Mouse (Mus musculus) liver, postnatal 0 days (tissue): ENCODE data around the gene Rrp7a. TPM values are rescaled to one million over a fixed set of nuclear protein-coding genes. Genes with fewer than 3 reads are reported as not detected.

ENCODE experiments used
- ATAC-seq: fragments of 200-750 bp; cut with Nextera tagmentation; 2 replicates; pipeline ENCODE4 v1.8.0; 2017; ENCODE audit warnings: mild to moderate bottlenecking, moderate library complexity
- DNase-seq: peaks from one replicate; pipeline ENCODE4 v3.0.0-alpha.2; 2016
- H3K27ac ChIP-seq: fragments of 300-500 bp; sonication (generic); 2 replicates; pipeline ENCODE4 v1.5.1; 2014; ENCODE audit warnings: antibody characterized with exemption, moderate library complexity, mild to moderate bottlenecking, low read depth
- H3K27me3 ChIP-seq: fragments of 300-500 bp; sonication (generic); 2 replicates; pipeline ENCODE4 v1.6.1; 2014; ENCODE audit warnings: low read length, control low read depth, mixed read lengths; ENCODE audit not compliant: insufficient read depth
- H3K36me3 ChIP-seq: fragments of 300-500 bp; sonication (generic); replicated peaks from 2 replicates; pipeline ENCODE4 v1.6.1; 2014; ENCODE audit warnings: mild to moderate bottlenecking, control low read depth, low read length, moderate library complexity, mixed read lengths; ENCODE audit not compliant: insufficient read depth
- H3K4me1 ChIP-seq: fragments of 300-500 bp; sonication (generic); 2 replicates; pipeline ENCODE4 v1.6.1; 2014; ENCODE audit warnings: antibody characterized with exemption, mild to moderate bottlenecking, control low read depth; ENCODE audit not compliant: insufficient read depth
- H3K4me2 ChIP-seq: fragments of 300-500 bp; sonication (generic); 2 replicates; pipeline ENCODE4 v1.6.1; 2014; ENCODE audit warnings: low read depth, mild to moderate bottlenecking, low read length, moderate library complexity, mixed read lengths
- H3K4me3 ChIP-seq: fragments of 300-500 bp; sonication (generic); 2 replicates; pipeline ENCODE4 v1.5.1; 2014; ENCODE audit warnings: low read depth, low read length
- H3K9ac ChIP-seq: fragments of 300-500 bp; sonication (generic); replicated peaks from 2 replicates; pipeline ENCODE4 v1.6.1; 2014; ENCODE audit warnings: mild to moderate bottlenecking, moderate library complexity
- H3K9me3 ChIP-seq: fragments of 300-500 bp; sonication (generic); 2 replicates; pipeline ENCODE4 v1.6.1; 2016; ENCODE audit warnings: mild to moderate bottlenecking, control low read depth, low read length, mixed read lengths
- CTCF ChIP-seq: sonication (generic); IDR thresholded peaks from 2 replicates; pipeline ENCODE4 v1.5.1; 2016; ENCODE audit warnings: antibody characterized with exemption, low read depth
- EP300 ChIP-seq: IDR thresholded peaks from 2 replicates; pipeline ENCODE4 v1.6.1; 2016; ENCODE audit warnings: antibody characterized with exemption, low read depth, mild to moderate bottlenecking
- WGBS: fragments of 180-500 bp; shearing (Covaris S2); extraction: QIAGEN DNeasy Blood & Tissue Kit; methylation state at CpG from one replicate; pipeline ENCODE4 v1.1.7; 2014; ENCODE audit not compliant: insufficient replicate concordance; 5-methylcytosine and 5-hydroxymethylcytosine counted together
- polyA plus RNA-seq: library from polyadenylated mRNA; unstranded; fragments of >200 nt; fragmentation: Nextera tagmentation; extraction: Ambion mirVana; gene quantifications from 2 replicates; pipeline ENCODE4 v1.2.1, GENCODE M21; 2015

The Rrp7a gene
- polyA plus RNA-seq, 1 experiment from 2014 or later, result 16.0 TPM

GRCm38 (mm10) chr15:83065543-83065942 is 57.1 kb downstream of the Rrp7a start:
- Histone ChIP-seq H3K27me3 (no peaks in the 10 kb centered on the region), H3K36me3 (no peaks in the 10 kb centered on the region), H3K9ac (no peak overlapping the region), H3K9me3 (no peaks in the 10 kb centered on the region), H3K4me3 (no peak overlapping the region), H3K4me2 (no peak overlapping the region), H3K27ac (no peak overlapping the region), H3K4me1 (no peaks in the 10 kb centered on the region)
- 62% methylated on average over 4 of the region's 4 CpGs for WGBS
- peak; percentile 35 for DNase-seq
- TF ChIP-seq CTCF, result no peak
- TF ChIP-seq EP300, result no peak
- ATAC-seq, result no peak

Other genes starting within 250 kb of the Rrp7a start
- gene Tcf20, start 134.9 kb downstream of the Rrp7a start, polyA plus RNA-seq, result 1.6 and 1.8 TPM in 2 replicates
- gene Nfam1, start 89.5 kb downstream of the Rrp7a start, polyA plus RNA-seq, result 9.4 and 10.4 TPM in 2 replicates
- 24.2 and 24.3 TPM in 2 replicates for gene Serhl, start 33.3 kb downstream of the Rrp7a start, polyA plus RNA-seq
- 30.2 and 32.5 TPM in 2 replicates for gene Poldip3, start 26.6 kb upstream of the Rrp7a start, polyA plus RNA-seq
- gene Cyb5r3, start 49.8 kb upstream of the Rrp7a start, polyA plus RNA-seq, result 89.1 and 94.2 TPM in 2 replicates
- gene A4galt, start 129.0 kb upstream of the Rrp7a start, polyA plus RNA-seq, result 0.13 and 0.25 TPM in 2 replicates
- gene Arfgap3, start 227.4 kb upstream of the Rrp7a start, polyA plus RNA-seq, result 9.6 and 9.9 TPM in 2 replicates